Mouse (Mus musculus) adipocyte (in vitro differentiated cells): ENCODE data around the gene Thra.

Experiments used
- DNase-seq: peaks from one replicate; pipeline ENCODE4 v3.0.0-alpha.2; 2016; ENCODE audit warnings: low spot score

The Thra gene

GRCm38 (mm10) chr11:98765421-98766309 is 25.2 kb downstream of the Thra start:
- peak; percentile 38 for DNase-seq

GRCm38 (mm10) chr11:98766346-98766745 is 25.9 kb downstream of the Thra start:
- DNase-seq = no peak

GRCm38 (mm10) chr11:98766816-98767215 is 26.4 kb downstream of the Thra start:
- no peak for DNase-seq

- DNase-seq = peak; percentile 64
Observed at GRCm38 (mm10) chr11:98767276-98767675, 26.8 kb downstream of the Thra start.

GRCm38 (mm10) chr11:98767713-98768112 is 27.3 kb downstream of the Thra start:
- no peak for DNase-seq

GRCm38 (mm10) chr11:98768127-98769006 is 27.9 kb downstream of the Thra start:
- peak; percentile 38 for DNase-seq

- no peak for DNase-seq
Observed at GRCm38 (mm10) chr11:98769007-98769954, 28.8 kb downstream of the Thra start.

- DNase-seq = no peak
Observed at GRCm38 (mm10) chr11:98770096-98770975, 29.9 kb downstream of the Thra start.

- DNase-seq = no peak
Observed at GRCm38 (mm10) chr11:98771131-98771530, 30.7 kb downstream of the Thra start.

GRCm38 (mm10) chr11:98771844-98772525 is 31.5 kb downstream of the Thra start:
- no peak for DNase-seq

GRCm38 (mm10) chr11:98772667-98773171 is 32.3 kb downstream of the Thra start:
- DNase-seq = peak; percentile 84

GRCm38 (mm10) chr11:98773635-98774295 is 33.3 kb downstream of the Thra start:
- peak; percentile 100 for DNase-seq

- DNase-seq = peak; percentile 62
Observed at GRCm38 (mm10) chr11:98774582-98775347, 34.3 kb downstream of the Thra start, which contains the start of gene Nr1d1. Gene Nr1d1, minus strand, starts transcription at chr11:98775333.

GRCm38 (mm10) chr11:98775348-98776051 is 35.1 kb downstream of the Thra start:
- peak; percentile 100 for DNase-seq

GRCm38 (mm10) chr11:98776052-98776764 is 35.8 kb downstream of the Thra start:
- DNase-seq = no peak

- peak; percentile 83 for DNase-seq
Observed at GRCm38 (mm10) chr11:98776843-98777590, 36.6 kb downstream of the Thra start.
